Comparison of ENCODE assay signal across 8 mouse cellular contexts in genomic region chr8:83737852-83738562, GRCm38 (mm10). TPM values are rescaled to one million over a fixed set of nuclear protein-coding genes. Genes with fewer than 3 reads are reported as not detected.
DNase-seq lines count a peak whose midpoint lies in the region; ATAC-seq and TF ChIP-seq lines count a peak whose summit lies in the region.

No protein-coding gene starts in this region.

- H3ac ChIP-seq in myocyte (ENCODE audit: control insufficient read depth, insufficient read length), result no peak overlapping the region

- peak; percentile 77 for DNase-seq in adrenal gland, postnatal 10 days
- DNase-seq in kidney, postnatal 4 days, result peak; percentile 79 to 87
- no peak for DNase-seq in thymus, postnatal 10 days (ENCODE audit: low spot score in 2 of 2)

- WGBS in hindbrain, embryonic 15.5 days, result 73% methylated on average over 4 of the region's 4 CpGs
- 78% methylated on average over 4 of the region's 4 CpGs for WGBS in hindbrain, embryonic 16.5 days
- WGBS in heart, embryonic 12.5 days, result 64% methylated on average over 4 of the region's 4 CpGs

- peak; percentile 18 for TF ChIP-seq POLR2A in myocyte (IDR thresholded peaks at IDR 0.05; ENCODE audit: insufficient read length, low read depth)

- peaks cover 54% of the 10 kb centered on the region for H3K79me2 ChIP-seq in myocyte (ENCODE audit: control insufficient read depth, insufficient read depth)

- ATAC-seq in hindbrain, embryonic 15.5 days (ENCODE audit: low FRiP score, low read depth), result no peak
- ATAC-seq in hindbrain, embryonic 16.5 days, result no peak
- no peak; the same call in 1 of the 2 replicates for ATAC-seq in heart, embryonic 12.5 days (ENCODE audit: insufficient number of reproducible peaks, low FRiP score)
- no peak for ATAC-seq in activated CD4-positive, CD25-positive, alpha-beta regulatory T cell, adult 4 months

- H3K27me3 ChIP-seq in hindbrain, embryonic 15.5 days, result peaks cover 32% of the 10 kb centered on the region
- H3K27me3 ChIP-seq in hindbrain, embryonic 16.5 days (replicated peaks; ENCODE audit: control insufficient read depth, insufficient read depth, low read length), result peaks cover 7% of the 10 kb centered on the region
- H3K27me3 ChIP-seq in heart, embryonic 12.5 days (replicated peaks), result no peaks in the 10 kb centered on the region
- H3K27me3 ChIP-seq in myocyte (ENCODE audit: control insufficient read depth, insufficient read depth, insufficient read length), result no peaks in the 10 kb centered on the region

- no peak overlapping the region for H3K9ac ChIP-seq in hindbrain, embryonic 15.5 days
- H3K9ac ChIP-seq in hindbrain, embryonic 16.5 days (ENCODE audit: low read depth, low read length), result no peak overlapping the region
- H3K9ac ChIP-seq in heart, embryonic 12.5 days, result no peak overlapping the region; the same call in 1 of the 2 replicates

- peaks cover 6% of the 10 kb centered on the region for H3K4me1 ChIP-seq in hindbrain, embryonic 15.5 days (replicated peaks)
- H3K4me1 ChIP-seq in hindbrain, embryonic 16.5 days (ENCODE audit: control insufficient read depth, insufficient read depth, low read depth, low read length), result peaks cover 6% of the 10 kb centered on the region
- peaks cover 35% of the 10 kb centered on the region for H3K4me1 ChIP-seq in heart, embryonic 12.5 days (replicated peaks)

- H3K27ac ChIP-seq in hindbrain, embryonic 15.5 days (replicated peaks), result no peak overlapping the region
- H3K27ac ChIP-seq in hindbrain, embryonic 16.5 days (ENCODE audit: low read depth, low read length), result no peak overlapping the region
- H3K27ac ChIP-seq in heart, embryonic 12.5 days (ENCODE audit: poor library complexity, severe bottlenecking), result peak overlapping the region; percentile 33

- H3K9me3 ChIP-seq in hindbrain, embryonic 15.5 days, result no peaks in the 10 kb centered on the region
- no peaks in the 10 kb centered on the region for H3K9me3 ChIP-seq in hindbrain, embryonic 16.5 days (ENCODE audit: control insufficient read depth, low read length)
- H3K9me3 ChIP-seq in heart, embryonic 12.5 days (replicated peaks), result no peaks in the 10 kb centered on the region

- H3K4me2 ChIP-seq in hindbrain, embryonic 15.5 days, result 0 out of 2 replicates have a peak overlapping the region, but pooled peaks have one; percentile 1
- H3K4me2 ChIP-seq in hindbrain, embryonic 16.5 days (ENCODE audit: low read length), result no peak overlapping the region
- peak overlapping the region; percentile 88 for H3K4me2 ChIP-seq in heart, embryonic 12.5 days
- peak overlapping the region; percentile 85 for H3K4me2 ChIP-seq in myocyte (ENCODE audit: low read depth)

- no peaks in the 10 kb centered on the region for H3K36me3 ChIP-seq in hindbrain, embryonic 15.5 days
- no peaks in the 10 kb centered on the region for H3K36me3 ChIP-seq in hindbrain, embryonic 16.5 days (ENCODE audit: control insufficient read depth, insufficient read depth, low read length)
- 0 out of 2 replicates have a peak, but pooled peaks cover 3% of the 10 kb centered on the region for H3K36me3 ChIP-seq in heart, embryonic 12.5 days
- peaks cover 7% of the 10 kb centered on the region for H3K36me3 ChIP-seq in myocyte (ENCODE audit: control insufficient read depth, insufficient read depth)

- H3K4me3 ChIP-seq in hindbrain, embryonic 15.5 days, result no peak overlapping the region
- H3K4me3 ChIP-seq in hindbrain, embryonic 16.5 days (ENCODE audit: low read length), result no peak overlapping the region
- H3K4me3 ChIP-seq in heart, embryonic 12.5 days, result no peak overlapping the region
- peak overlapping the region; percentile 79 for H3K4me3 ChIP-seq in myocyte

TF ChIP-seq in myocyte, 11 proteins besides CTCF, POLR2A, EP300 and RAD21:
- TF ChIP-seq MYOD1 (IDR thresholded peaks at IDR 0.05; ENCODE audit: control insufficient read depth in 1 of 3, insufficient read length in 2 of 3, low read depth in 2 of 3), result peak in 1 of 3 experiments; percentile 16
- TF ChIP-seq MAX (IDR thresholded peaks at IDR 0.05; ENCODE audit: low read depth), result no peak
- TF ChIP-seq USF1 (IDR thresholded peaks at IDR 0.05; ENCODE audit: low read depth), result no peak
- TF ChIP-seq E2F4 (IDR thresholded peaks at IDR 0.05; ENCODE audit: insufficient read depth), result no peak
- TF ChIP-seq REST (IDR thresholded peaks at IDR 0.05; ENCODE audit: insufficient read depth, insufficient read length), result no peak
- peak; percentile 37 for TF ChIP-seq SRF (IDR thresholded peaks at IDR 0.05; ENCODE audit: control insufficient read depth, insufficient read length, low read depth)
- TF ChIP-seq MYOG (IDR thresholded peaks at IDR 0.05; ENCODE audit: control insufficient read depth in 1 of 3, insufficient read depth in 1 of 3, insufficient read length in 2 of 3, low read depth in 2 of 3), result peak in 1 of 3 experiments; percentile 40
- no peak for TF ChIP-seq CEBPB (IDR thresholded peaks at IDR 0.05; ENCODE audit: insufficient read depth, poor library complexity, severe bottlenecking)

RNA-seq across cellular contexts. Expression of gene Adgre5, which starts 3.1 kb away (rescaled TPM):
- 11.0 and 13.4 TPM in 2 replicates for polyA plus RNA-seq in hindbrain, embryonic 15.5 days (2015; fragmentation: Nextera tagmentation; extraction: Ambion mirVana)
- polyA plus RNA-seq in hindbrain, embryonic 16.5 days (2015; fragmentation: Nextera tagmentation; extraction: Ambion mirVana), result 9.9 and 14.6 TPM in 2 replicates
- total RNA-seq in adrenal gland, postnatal 10 days (2021), result 10 to 100 TPM; 53.8 to 63.0 TPM
- 26.2 and 29.2 TPM in 2 replicates for polyA plus RNA-seq in heart, embryonic 12.5 days (2016; fragmentation: Nextera tagmentation; extraction: Ambion mirVana)
- polyA plus RNA-seq in myocyte (2012; fragmentation: generic; extraction: Trizol), result 137 TPM
- polyA plus RNA-seq in activated CD4-positive, CD25-positive, alpha-beta regulatory T cell, adult 4 months (2017; shearing (Covaris generic)), result 100 to 1,000 TPM; 167 to 170 TPM

RNA-seq across cellular contexts. Expression of gene Ddx39, which starts 23.0 kb away (rescaled TPM):
- polyA plus RNA-seq in hindbrain, embryonic 15.5 days (2015; fragmentation: Nextera tagmentation; extraction: Ambion mirVana), result 97.5 and 105 TPM in 2 replicates
- 92.6 and 97.9 TPM in 2 replicates for polyA plus RNA-seq in hindbrain, embryonic 16.5 days (2015; fragmentation: Nextera tagmentation; extraction: Ambion mirVana)
- 10 to 100 TPM; 29.4 to 33.7 TPM for total RNA-seq in adrenal gland, postnatal 10 days (2021)
- 117 and 128 TPM in 2 replicates for polyA plus RNA-seq in heart, embryonic 12.5 days (2016; fragmentation: Nextera tagmentation; extraction: Ambion mirVana)
- 113 TPM for polyA plus RNA-seq in myocyte (2012; fragmentation: generic; extraction: Trizol)
- 100 to 1,000 TPM; 164 to 195 TPM for polyA plus RNA-seq in activated CD4-positive, CD25-positive, alpha-beta regulatory T cell, adult 4 months (2017; shearing (Covaris generic))

RNA-seq across cellular contexts. Expression of gene Pkn1, which starts 39.0 kb away (rescaled TPM):
- polyA plus RNA-seq in hindbrain, embryonic 15.5 days (2015; fragmentation: Nextera tagmentation; extraction: Ambion mirVana), result 27.1 and 30.9 TPM in 2 replicates
- polyA plus RNA-seq in hindbrain, embryonic 16.5 days (2015; fragmentation: Nextera tagmentation; extraction: Ambion mirVana), result 21.2 and 24.6 TPM in 2 replicates
- 100 to 1,000 TPM; 130 to 163 TPM for total RNA-seq in adrenal gland, postnatal 10 days (2021)
- 24.4 and 28.7 TPM in 2 replicates for polyA plus RNA-seq in heart, embryonic 12.5 days (2016; fragmentation: Nextera tagmentation; extraction: Ambion mirVana)
- polyA plus RNA-seq in myocyte (2012; fragmentation: generic; extraction: Trizol), result 34.1 TPM
- 10 to 100 TPM; 13.7 to 26.9 TPM for polyA plus RNA-seq in activated CD4-positive, CD25-positive, alpha-beta regulatory T cell, adult 4 months (2017; shearing (Covaris generic))

Comparison
In these comparisons a context has a peak if more than half of its experiments do, and no peak if none do; other contexts are left out.
1. DNase-seq: peak in adrenal gland, postnatal 10 days (single experiment) and kidney, postnatal 4 days (2 of 2); none in thymus, postnatal 10 days (0 of 2).